Mouse (Mus musculus) lung, postnatal 14 days (tissue): ENCODE data around the gene Ntrk3.
A peak's percentile ranks its signal among the peaks of the same experiment; 100 is the strongest.

Experiments
- DNase-seq: peaks from one replicate; pipeline ENCODE4 v3.0.0; 2021

Gene Ntrk3

GRCm38 (mm10) chr7:78737614-78738210, at the start of gene Ntrk3:
Ntrk3 (minus strand) TSS chr7:78738012.
- no peak for DNase-seq

- no peak for DNase-seq
These were observed 48.1 kb upstream of the Ntrk3 start for GRCm38 (mm10) chr7:78785906-78786305.

- DNase-seq: peak; percentile 88
These were observed 45.1 kb upstream of the Ntrk3 start, which contains the start of the genes Mrps11 and Mrpl46 for GRCm38 (mm10) chr7:78782639-78783581. Mrps11 (plus strand) TSS chr7:78783119. Mrpl46 (minus strand) TSS chr7:78783531.

GRCm38 (mm10) chr7:78778741-78779140, 40.9 kb upstream of the Ntrk3 start:
- no peak for DNase-seq

- no peak for DNase-seq
These were observed 33.1 kb upstream of the Ntrk3 start for GRCm38 (mm10) chr7:78770936-78771335.

- DNase-seq: no peak
These were observed 31.4 kb upstream of the Ntrk3 start for GRCm38 (mm10) chr7:78769075-78769652.

GRCm38 (mm10) chr7:78767929-78768531, 30.2 kb upstream of the Ntrk3 start:
- DNase-seq: no peak

GRCm38 (mm10) chr7:78766019-78766683, 28.3 kb upstream of the Ntrk3 start:
- DNase-seq: peak; percentile 80

GRCm38 (mm10) chr7:78765215-78765631, 27.4 kb upstream of the Ntrk3 start:
- no peak for DNase-seq

GRCm38 (mm10) chr7:78763801-78764200, 26.0 kb upstream of the Ntrk3 start:
- DNase-seq: no peak

- DNase-seq: no peak
These were observed 16.7 kb upstream of the Ntrk3 start for GRCm38 (mm10) chr7:78754458-78755000.

- no peak for DNase-seq
These were observed 16.1 kb upstream of the Ntrk3 start for GRCm38 (mm10) chr7:78753752-78754457.

- no peak for DNase-seq
These were observed 15.1 kb upstream of the Ntrk3 start for GRCm38 (mm10) chr7:78752961-78753360.

GRCm38 (mm10) chr7:78743731-78744385, 6.0 kb upstream of the Ntrk3 start:
- peak; percentile 13 for DNase-seq

GRCm38 (mm10) chr7:78739351-78740000, 1.7 kb upstream of the Ntrk3 start:
- no peak for DNase-seq

- no peak for DNase-seq
These were observed 616 bp downstream of the Ntrk3 start for GRCm38 (mm10) chr7:78737196-78737595.

GRCm38 (mm10) chr7:78731391-78731790, 6.4 kb downstream of the Ntrk3 start:
- no peak for DNase-seq

GRCm38 (mm10) chr7:78724591-78724990, 13.2 kb downstream of the Ntrk3 start:
- DNase-seq: no peak

GRCm38 (mm10) chr7:78722051-78722450, 15.8 kb downstream of the Ntrk3 start:
- no peak for DNase-seq

GRCm38 (mm10) chr7:78720989-78721816, 16.6 kb downstream of the Ntrk3 start:
- no peak for DNase-seq
